Mouse (Mus musculus): ENCODE measurements at regions not wholly inside any gene's neighbourhood (a gene's known extent, or its start where the extent isn't known, plus 50 kb on each side); places are given as distances from the start of the nearest gene placed in this dataset.

GRCm38 (mm10) chr12:7382455-7382854, 595.0 kb upstream of the Apob start:
- no peak for DNase-seq (ENCODE audit: low read depth)

- no peak for DNase-seq (ENCODE audit: low read depth)
These were observed 573.6 kb upstream of the Apob start for GRCm38 (mm10) chr12:7403800-7404199.

GRCm38 (mm10) chr12:7411810-7412209, 565.6 kb upstream of the Apob start:
- no peak for DNase-seq (ENCODE audit: low read depth)

- peak; percentile 59 for DNase-seq (ENCODE audit: low read depth)
These were observed 557.2 kb upstream of the Apob start for GRCm38 (mm10) chr12:7420276-7420675.

GRCm38 (mm10) chr12:7421826-7422540, 555.5 kb upstream of the Apob start:
- no peak for DNase-seq (ENCODE audit: low read depth)

- DNase-seq (ENCODE audit: low read depth) = no peak
These were observed 546.5 kb upstream of the Apob start for GRCm38 (mm10) chr12:7430981-7431380.

- DNase-seq (ENCODE audit: low read depth) = no peak
These were observed 532.2 kb upstream of the Apob start for GRCm38 (mm10) chr12:7445238-7445637.

- DNase-seq (ENCODE audit: low read depth) = no peak
These were observed 526.9 kb upstream of the Apob start for GRCm38 (mm10) chr12:7450506-7450905.

- no peak for DNase-seq (ENCODE audit: low read depth)
These were observed 520.4 kb upstream of the Apob start for GRCm38 (mm10) chr12:7457036-7457435.

GRCm38 (mm10) chr12:7457544-7457943, 519.9 kb upstream of the Apob start:
- no peak for DNase-seq (ENCODE audit: low read depth)

- no peak for DNase-seq (ENCODE audit: low read depth)
These were observed 512.5 kb upstream of the Apob start for GRCm38 (mm10) chr12:7464947-7465346.

- no peak for DNase-seq (ENCODE audit: low read depth)
These were observed 464.7 kb upstream of the Apob start for GRCm38 (mm10) chr12:7512579-7513248.

- no peak for DNase-seq (ENCODE audit: low read depth)
These were observed 440.1 kb upstream of the Apob start for GRCm38 (mm10) chr12:7537389-7537788.

- DNase-seq (ENCODE audit: low read depth) = peak; percentile 43
These were observed 434.0 kb upstream of the Apob start for GRCm38 (mm10) chr12:7543281-7543981.

- DNase-seq (ENCODE audit: low read depth) = no peak
These were observed 428.7 kb upstream of the Apob start for GRCm38 (mm10) chr12:7548759-7549158.

GRCm38 (mm10) chr12:7560245-7560644, 417.2 kb upstream of the Apob start:
- DNase-seq (ENCODE audit: low read depth) = no peak

GRCm38 (mm10) chr12:7576081-7576480, 401.4 kb upstream of the Apob start:
- no peak for DNase-seq (ENCODE audit: low read depth)

- DNase-seq (ENCODE audit: low read depth) = no peak
These were observed 389.9 kb upstream of the Apob start for GRCm38 (mm10) chr12:7587501-7587900.

- no peak for DNase-seq (ENCODE audit: low read depth)
These were observed 366.0 kb upstream of the Apob start for GRCm38 (mm10) chr12:7611272-7612092.

GRCm38 (mm10) chr12:7636417-7637175, 340.9 kb upstream of the Apob start:
- peak; percentile 60 for DNase-seq (ENCODE audit: low read depth)

- no peak for DNase-seq (ENCODE audit: low read depth)
These were observed 339.8 kb upstream of the Apob start for GRCm38 (mm10) chr12:7637629-7638028.
